Mouse (Mus musculus): ENCODE measurements around the gene Tnfsfm13. TPM values are rescaled to one million over a fixed set of nuclear protein-coding genes. Genes with fewer than 3 reads are reported as not detected.
"Not testable (repeated sequence)": the region's sequence is repeated elsewhere in the genome, so short reads cannot be mapped to it uniquely, and the experiment has no call there.

Gene Tnfsfm13
- polyA plus RNA-seq, 1 experiment = 4.9 TPM

DNA sequence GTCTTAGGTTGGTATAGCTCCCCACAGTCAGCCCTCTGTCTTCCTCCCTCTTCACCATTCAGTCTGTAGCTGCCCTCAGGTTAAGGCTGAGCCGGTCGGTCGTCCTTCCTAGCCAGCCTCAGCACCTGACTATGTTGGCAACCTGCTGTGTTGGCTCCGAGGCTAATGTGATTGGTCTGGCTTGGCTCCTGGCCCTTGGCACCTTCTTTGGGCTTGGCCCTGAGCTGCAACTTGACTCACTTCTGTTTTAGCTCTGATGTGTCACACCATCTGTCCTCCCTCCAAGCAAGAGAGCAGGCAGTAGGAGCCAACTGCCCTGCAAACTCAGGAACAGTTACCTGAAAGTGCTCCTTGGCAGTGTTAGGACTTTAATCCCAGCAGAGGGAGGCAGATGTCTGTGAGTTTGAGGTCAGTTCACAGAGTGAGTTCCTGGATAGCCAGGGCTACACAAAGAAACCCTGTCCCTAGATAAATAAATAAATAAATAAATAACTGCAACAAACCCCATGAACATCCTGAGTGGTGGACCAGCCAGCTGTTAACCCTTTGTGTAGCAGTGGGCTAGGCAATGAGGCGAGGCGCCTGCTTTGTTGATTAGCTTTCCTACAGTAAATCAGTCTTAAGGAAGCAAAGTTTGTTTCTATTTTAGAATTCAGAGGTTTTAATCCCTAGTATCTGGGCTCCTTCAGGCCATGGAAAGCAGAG lies 11.0 kb upstream of the Tnfsfm13 start:
- DNase-seq (ENCODE audit: extremely low spot score in 1 of 2, low spot score in 1 of 2) = peak in 1 of 2 experiments; percentile 40

GRCm38 (mm10) chr11:69704613-69705010 lies 8.7 kb upstream of the Tnfsfm13 start:
- no peak for DNase-seq (ENCODE audit: extremely low spot score in 1 of 2, low spot score in 1 of 2)

DNA sequence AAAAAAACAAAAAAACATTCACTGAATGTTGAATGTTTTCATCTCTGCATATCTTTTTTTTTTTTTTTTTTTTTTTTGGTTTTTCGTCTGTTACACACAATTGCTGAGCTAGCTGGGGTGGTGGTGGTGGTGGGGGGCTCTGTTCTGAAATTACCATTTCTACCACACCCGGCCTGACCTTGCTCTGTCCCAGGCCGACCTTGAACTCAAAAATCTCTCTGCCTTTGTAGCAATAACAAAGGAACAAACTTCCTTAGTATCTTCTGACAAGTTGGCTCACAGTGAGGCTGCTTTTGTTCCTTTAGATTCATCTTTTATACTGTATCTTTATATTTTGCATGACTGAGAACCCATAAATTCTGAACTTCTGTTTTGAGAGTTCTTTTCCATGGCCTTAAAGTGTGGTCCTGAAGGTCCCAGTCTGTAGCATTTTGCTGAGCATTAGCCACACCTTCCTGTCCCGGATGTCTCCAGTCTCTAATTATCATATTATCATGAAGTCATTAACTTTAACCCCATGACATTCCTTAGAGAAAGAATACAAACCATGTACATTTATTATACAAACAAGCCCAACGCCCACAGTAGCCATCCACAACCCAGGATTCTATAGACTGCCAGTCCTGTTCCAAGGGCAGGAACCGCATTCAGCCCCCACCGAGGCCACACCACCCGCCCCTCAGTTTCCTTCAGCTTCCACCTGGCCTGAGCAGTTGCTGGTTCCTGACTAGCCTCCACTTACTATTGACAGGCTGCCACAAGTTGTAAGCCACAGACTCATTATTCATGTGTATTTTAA lies 8.1 kb upstream of the Tnfsfm13 start:
- DNase-seq (ENCODE audit: extremely low spot score in 1 of 2, low spot score in 1 of 2) = no peak

GRCm38 (mm10) chr11:69703381-69703780 lies 7.5 kb upstream of the Tnfsfm13 start:
- DNase-seq (ENCODE audit: extremely low spot score in 1 of 2, low spot score in 1 of 2) = not testable (repeated sequence)

DNA sequence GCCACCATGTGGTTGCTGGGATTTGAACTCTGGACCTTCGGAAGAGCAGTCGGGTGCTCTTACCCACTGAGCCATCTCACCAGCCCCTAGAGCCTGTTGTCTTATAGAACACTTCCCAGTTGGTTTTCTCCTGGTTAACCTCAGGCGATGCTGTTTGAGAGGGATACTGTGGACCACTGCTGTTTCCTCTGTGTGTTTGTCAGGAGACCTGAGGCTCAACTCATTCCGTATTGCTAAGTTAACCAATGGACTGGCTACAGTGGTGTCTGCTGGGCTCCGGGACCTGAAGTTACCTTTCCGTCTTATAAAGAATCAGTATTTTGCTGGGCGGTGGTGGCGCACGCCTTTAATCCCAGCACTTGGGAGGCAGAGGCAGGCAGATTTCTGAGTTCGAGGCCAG lies 7.0 kb upstream of the Tnfsfm13 start:
- DNase-seq (ENCODE audit: extremely low spot score in 1 of 2, low spot score in 1 of 2) = not testable (repeated sequence)

DNA sequence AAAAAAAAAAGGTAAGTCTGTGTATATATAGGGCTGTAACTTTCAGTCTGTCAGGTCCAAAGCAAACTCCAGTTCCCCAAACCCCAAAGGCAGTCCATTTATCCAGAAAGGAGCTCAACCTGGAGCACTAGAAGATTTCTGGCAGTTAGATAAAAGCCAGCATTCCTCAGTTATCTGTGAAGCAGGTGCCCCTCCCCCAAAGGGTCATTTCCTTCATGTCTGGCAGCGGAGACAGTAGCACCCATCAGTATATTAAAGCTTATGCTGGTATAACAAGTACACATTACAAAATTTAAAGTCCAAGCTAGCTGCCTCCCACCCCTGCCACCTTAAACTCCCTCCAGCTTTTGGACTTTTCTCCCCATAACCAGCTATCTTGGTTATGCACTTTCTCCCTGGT lies 3.7 kb upstream of the Tnfsfm13 start:
- DNase-seq (ENCODE audit: extremely low spot score in 1 of 2, low spot score in 1 of 2) = no peak

DNA sequence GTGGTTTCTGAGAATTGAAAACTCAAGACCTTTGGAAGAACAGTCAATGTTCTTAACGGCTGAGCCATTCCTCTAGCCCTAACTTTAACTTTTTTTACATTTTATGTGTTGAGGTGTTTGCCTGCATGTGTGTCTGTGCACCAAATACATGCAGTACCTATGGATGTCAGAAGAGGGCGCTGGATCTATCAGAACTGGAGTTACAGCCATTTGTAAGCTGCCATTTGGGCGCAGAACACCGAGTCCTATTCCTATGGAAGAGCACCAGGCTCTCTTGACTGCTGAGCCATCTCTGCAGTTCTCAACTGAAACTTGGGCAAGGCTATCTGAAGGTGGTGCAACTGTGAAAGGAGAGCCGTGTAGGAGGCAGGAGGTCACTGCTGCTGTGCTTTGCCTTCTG lies 2.7 kb upstream of the Tnfsfm13 start:
- DNase-seq (ENCODE audit: extremely low spot score in 1 of 2, low spot score in 1 of 2) = no peak

DNA sequence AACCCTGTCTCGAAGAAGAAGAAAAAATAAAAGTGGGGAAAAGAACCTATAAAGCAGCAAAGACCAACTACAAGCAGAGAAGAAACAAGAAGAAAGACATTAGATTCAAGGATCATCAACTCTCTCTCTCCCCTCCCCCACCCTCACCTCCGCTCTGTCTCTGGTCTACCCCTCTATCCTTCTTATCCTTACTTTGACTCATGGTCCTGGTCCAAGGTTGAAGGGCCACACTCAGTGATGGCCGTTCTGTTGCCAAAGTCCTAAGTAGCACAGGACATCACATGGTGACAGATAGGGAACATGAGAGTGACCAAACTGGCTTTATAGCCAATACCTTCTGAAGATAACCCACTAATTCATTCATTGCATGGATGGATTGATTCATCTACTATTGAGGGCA lies 1.5 kb upstream of the Tnfsfm13 start:
- no peak for DNase-seq (ENCODE audit: extremely low spot score in 1 of 2, low spot score in 1 of 2)

DNA sequence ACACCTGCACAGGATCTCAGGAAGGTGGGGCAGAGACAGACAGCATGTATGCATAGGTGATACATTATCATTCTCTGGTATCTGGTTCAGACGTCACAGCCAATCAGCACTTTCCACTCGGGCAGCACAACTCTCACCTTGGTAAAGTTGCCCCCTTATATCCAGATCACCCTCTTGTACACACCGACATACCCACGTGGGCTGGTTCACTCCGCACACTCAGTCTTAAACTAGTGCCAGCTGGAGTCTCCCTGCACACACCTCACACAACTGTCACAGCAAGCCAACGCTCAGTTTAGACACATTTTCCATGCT lies 895 bp downstream of the Tnfsfm13 start:
- peak in 1 of 2 experiments; percentile 67 for DNase-seq (ENCODE audit: extremely low spot score in 1 of 2, low spot score in 1 of 2)

DNA sequence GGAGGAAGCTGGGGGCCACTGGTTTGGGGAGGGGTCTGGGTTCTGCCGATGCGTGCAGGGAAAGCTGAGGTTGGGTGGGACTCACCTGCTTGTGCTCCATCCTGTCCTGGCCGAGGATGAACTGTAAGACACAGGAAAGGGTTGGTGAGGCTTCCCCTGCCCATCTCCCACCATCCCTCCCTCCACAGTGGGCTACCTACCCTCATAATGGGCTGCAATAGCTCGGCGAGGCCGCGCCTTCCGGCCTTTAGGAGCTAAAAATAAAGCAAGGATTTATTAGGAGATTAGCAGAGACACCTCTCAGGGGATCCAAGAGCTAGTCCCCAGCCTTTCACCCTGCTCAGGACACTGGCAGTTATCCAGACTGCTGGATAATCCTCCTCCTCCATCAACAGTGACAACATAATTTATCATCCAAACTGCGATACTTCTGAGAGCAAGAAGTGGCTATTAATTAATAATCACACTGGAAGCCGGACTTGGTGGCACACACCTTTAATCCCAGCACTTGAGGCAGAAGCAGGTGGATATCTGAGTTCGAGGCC lies 2.4 kb downstream of the Tnfsfm13 start:
- no peak for DNase-seq (ENCODE audit: extremely low spot score in 1 of 2, low spot score in 1 of 2)

DNA sequence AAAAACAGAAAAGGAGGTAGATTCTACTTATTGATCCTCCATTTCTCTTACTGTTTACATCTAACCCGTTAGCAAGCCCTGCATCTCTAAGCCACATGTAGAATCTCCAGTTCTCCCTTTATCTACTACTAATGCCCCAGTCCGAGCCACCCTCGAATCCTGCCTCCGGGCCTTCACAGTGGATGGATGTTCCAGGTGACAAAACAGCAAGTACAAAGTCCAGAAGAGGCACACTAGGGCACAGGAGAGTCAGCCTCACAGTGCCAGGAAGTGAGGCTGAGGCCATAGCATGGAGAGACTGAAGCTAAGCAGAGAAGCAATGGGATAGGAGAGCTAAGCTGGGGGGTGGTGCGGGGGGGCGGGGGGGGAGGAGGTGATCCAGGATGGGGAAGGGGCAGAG lies 3.0 kb downstream of the Tnfsfm13 start:
- DNase-seq (ENCODE audit: extremely low spot score in 1 of 2, low spot score in 1 of 2) = no peak

- DNase-seq (ENCODE audit: extremely low spot score in 1 of 2, low spot score in 1 of 2) = no peak
Observed at GRCm38 (mm10) chr11:69692196-69692811, 3.6 kb downstream of the Tnfsfm13 start.

DNA sequence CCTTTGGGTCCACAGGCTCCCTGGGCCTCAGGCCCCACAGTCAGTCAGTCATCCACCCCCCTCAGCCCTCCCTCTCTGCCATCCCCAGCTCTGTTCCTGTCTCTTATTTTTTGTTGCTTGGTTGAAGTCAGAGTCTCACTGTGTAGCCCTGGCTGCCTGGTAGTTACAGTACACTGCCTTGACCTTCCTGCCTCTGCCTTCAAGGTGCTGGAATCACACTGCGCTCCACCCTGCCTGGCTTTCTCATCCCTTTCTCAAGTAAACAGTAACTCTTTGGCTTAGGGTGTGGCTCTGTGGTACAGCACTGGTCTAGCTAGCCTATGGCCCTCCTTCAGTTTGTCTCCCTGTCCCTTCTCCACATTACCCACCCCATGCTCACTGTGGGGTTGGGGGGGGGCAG lies 6.0 kb downstream of the Tnfsfm13 start:
- DNase-seq (ENCODE audit: extremely low spot score in 1 of 2, low spot score in 1 of 2) = no peak

- no peak for DNase-seq (ENCODE audit: extremely low spot score in 1 of 2, low spot score in 1 of 2)
Observed at GRCm38 (mm10) chr11:69687061-69687460, 8.8 kb downstream of the Tnfsfm13 start.

DNA sequence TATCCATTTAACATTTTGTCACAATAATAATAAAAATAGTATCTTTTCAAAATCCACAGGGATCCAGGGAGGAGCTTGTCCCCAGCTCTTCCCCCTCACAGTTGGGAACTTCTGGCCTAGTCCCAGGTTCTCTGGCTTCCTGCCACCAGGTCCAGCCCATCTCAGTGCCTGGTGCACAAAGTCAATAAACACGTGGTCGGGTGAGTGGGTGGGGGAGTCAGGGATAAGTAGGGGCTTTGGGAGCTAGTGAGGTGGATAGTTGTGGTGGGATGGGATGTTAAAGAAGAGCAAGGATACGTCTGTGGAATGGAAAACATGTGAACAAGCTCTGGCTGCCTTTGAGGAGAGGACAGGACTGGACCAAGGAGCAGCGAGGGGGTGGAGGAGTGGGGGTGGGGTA lies 9.5 kb downstream of the Tnfsfm13 start:
- no peak for DNase-seq (ENCODE audit: extremely low spot score in 1 of 2, low spot score in 1 of 2)

DNA sequence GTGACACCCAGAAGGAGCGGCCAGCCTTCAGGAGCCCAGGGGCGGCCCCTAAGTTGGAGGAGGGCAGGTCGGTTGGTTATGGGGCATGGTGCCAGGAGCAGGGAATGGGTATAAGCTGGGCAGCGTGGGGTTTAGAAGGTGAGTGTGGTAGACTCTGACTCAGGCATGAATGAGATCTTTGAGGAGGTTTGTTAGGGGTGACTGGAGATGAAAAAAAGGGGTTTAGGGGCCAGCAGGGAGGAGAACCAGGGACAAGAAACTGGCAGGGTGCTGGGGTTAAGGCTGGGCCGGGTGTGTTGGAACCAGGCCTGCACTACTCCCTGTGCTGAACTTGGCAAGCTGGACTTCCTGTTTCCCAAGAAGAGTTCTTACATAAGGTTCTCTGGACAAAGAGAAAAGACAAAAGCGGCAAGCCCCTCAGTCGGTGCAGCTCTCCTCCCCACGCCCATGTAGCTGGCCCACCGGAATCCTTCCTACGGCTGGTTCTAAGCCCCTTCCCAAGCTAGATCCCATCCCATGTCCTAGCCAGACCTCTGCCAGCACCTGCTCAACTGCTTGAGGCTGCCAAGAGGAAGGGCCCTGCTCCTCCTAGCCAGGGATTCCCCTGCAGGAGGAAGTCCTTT lies 10.3 kb downstream of the Tnfsfm13 start, which contains the start of gene Tnfsf13:
Gene Tnfsf13, minus strand, starts transcription at position 259 of the 623 bp plus-strand sequence.
- peak in 1 of 2 experiments; percentile 61 for DNase-seq (ENCODE audit: extremely low spot score in 1 of 2, low spot score in 1 of 2)

GRCm38 (mm10) chr11:69684936-69685335 lies 11.0 kb downstream of the Tnfsfm13 start:
- no peak for DNase-seq (ENCODE audit: extremely low spot score in 1 of 2, low spot score in 1 of 2)

DNA sequence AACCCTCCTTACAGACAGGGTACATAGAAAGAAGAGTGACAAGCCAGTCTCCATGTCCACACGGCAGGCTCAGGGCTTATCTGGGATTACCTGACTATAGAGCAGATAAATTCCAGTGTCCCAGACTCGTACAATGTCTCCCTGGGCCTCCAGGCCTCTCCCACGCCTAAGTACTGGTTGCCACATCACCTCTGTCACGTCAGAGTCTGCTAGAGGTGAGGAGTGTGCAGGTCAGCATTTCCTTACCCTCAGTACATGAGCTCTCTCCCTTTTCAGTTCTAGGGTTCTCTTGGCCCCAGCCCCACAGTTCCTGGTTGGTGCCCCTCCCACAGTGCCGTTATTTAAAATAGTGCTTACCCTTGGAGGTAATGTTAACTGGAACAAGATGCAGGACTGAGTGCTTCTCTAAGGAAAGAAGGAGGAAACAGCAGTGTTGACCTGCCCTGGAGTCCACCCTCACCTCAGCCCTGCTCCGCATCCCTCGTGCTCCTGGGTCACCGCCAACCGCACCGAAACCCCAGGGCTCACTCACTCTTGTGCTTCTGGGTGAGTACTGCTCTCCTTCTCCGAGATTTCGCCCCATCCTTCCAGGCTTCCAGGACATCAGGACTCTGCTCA lies 11.7 kb downstream of the Tnfsfm13 start:
- DNase-seq (ENCODE audit: extremely low spot score in 1 of 2, low spot score in 1 of 2) = no peak

GRCm38 (mm10) chr11:69683576-69683975 lies 12.3 kb downstream of the Tnfsfm13 start:
- DNase-seq (ENCODE audit: extremely low spot score in 1 of 2, low spot score in 1 of 2) = no peak

DNA sequence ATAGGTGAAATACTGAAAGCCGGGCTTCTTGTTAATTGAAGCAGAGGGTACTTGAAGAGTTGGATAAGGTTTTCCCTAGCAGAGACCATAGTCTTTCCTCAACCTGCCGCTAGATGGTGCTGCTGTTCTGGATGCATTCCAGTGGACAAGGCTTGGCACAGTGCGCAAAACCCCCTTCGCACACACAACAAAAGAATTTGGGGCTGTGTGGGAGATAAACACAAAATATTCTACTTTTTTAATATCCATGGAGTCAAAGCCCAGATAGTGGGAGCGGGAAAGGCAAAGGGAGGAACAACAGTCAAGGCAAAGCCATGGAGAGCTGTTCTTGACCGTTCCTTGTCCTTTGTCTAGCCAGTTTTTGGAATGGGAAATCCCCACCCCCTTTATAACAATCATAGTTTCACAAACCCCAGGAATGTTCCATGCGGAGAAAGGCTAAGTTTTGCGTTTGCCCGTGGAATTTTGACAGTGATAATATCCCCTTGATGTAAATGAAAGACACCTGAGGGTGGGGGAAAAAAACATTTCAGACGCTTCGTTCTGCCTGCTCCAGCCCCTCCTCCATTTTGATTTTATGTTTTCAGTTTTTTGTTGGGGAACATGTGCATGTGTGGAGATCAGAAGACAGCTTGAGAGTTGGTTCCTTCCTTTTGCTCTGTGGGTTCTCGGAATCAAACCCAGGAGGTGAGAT lies 12.9 kb downstream of the Tnfsfm13 start:
- DNase-seq (ENCODE audit: extremely low spot score in 1 of 2, low spot score in 1 of 2) = peak in 1 of 2 experiments; percentile 96
